Mouse (Mus musculus) CD4-positive, CD25-positive, alpha-beta regulatory T cell, adult 2 months (primary cell): Measurements from ENCODE around the gene Cyth2.

ENCODE experiments used
- DNase-seq: peaks from one replicate; pipeline ENCODE4 v3.0.0-alpha.2; 2012; ENCODE audit warnings: low read depth, low spot score

Cyth2 gene

GRCm38 (mm10) chr7:45785388-45786135 is 28.8 kb downstream of the Cyth2 start:
- DNase-seq: peak; percentile 34

- DNase-seq: peak; percentile 46
Measured at GRCm38 (mm10) chr7:45784524-45785372, 29.6 kb downstream of the Cyth2 start, which contains the start of gene Sult2b1. TSS of gene Sult2b1 (minus strand) at chr7:45784669.

- DNase-seq: peak; percentile 64
Measured at GRCm38 (mm10) chr7:45783511-45784091, 30.8 kb downstream of the Cyth2 start, which contains the start of gene Lmtk3. TSS of gene Lmtk3 (plus strand) at chr7:45783738.

GRCm38 (mm10) chr7:45782271-45782670 is 32.1 kb downstream of the Cyth2 start:
- DNase-seq: no peak

GRCm38 (mm10) chr7:45779081-45779641 is 35.2 kb downstream of the Cyth2 start:
- DNase-seq: peak; percentile 88

- DNase-seq: no peak
Measured at GRCm38 (mm10) chr7:45775237-45775636, 39.1 kb downstream of the Cyth2 start.

- no peak for DNase-seq
Measured at GRCm38 (mm10) chr7:45771101-45771500, 43.3 kb downstream of the Cyth2 start.

- no peak for DNase-seq
Measured at GRCm38 (mm10) chr7:45770427-45771082, 43.8 kb downstream of the Cyth2 start.

GRCm38 (mm10) chr7:45767500-45767899 is 46.9 kb downstream of the Cyth2 start:
- no peak for DNase-seq

- DNase-seq: no peak
Measured at GRCm38 (mm10) chr7:45766764-45767163, 47.6 kb downstream of the Cyth2 start.

GRCm38 (mm10) chr7:45765995-45766394 is 48.4 kb downstream of the Cyth2 start:
- peak; percentile 63 for DNase-seq

- no peak for DNase-seq
Measured at GRCm38 (mm10) chr7:45760151-45760550, 54.2 kb downstream of the Cyth2 start.

GRCm38 (mm10) chr7:45759400-45759799 is 55.0 kb downstream of the Cyth2 start:
- peak; percentile 24 for DNase-seq
